Mouse (Mus musculus): ENCODE measurements around the gene Hoxa1. TPM values are rescaled to one million over a fixed set of nuclear protein-coding genes. Genes with fewer than 3 reads are reported as not detected.

The Hoxa1 gene
- total and polyA plus RNA-seq, 2 experiments = 0.18 TPM; not detected in 1

GRCm38 (mm10) chr6:52186500-52186899, 28.4 kb upstream of the Hoxa1 start:
- H3K79me2 ChIP-seq (ENCODE audit: control insufficient read depth, insufficient read depth, low read length) = no peaks in the 10 kb centered on the region
- H3K4me1 ChIP-seq (ENCODE audit: control insufficient read depth, insufficient read depth, low read length) = peaks cover 2% of the 10 kb centered on the region; the same call in 1 of the 2 replicates
- no peak overlapping the region for H3K9ac ChIP-seq (ENCODE audit: low read depth, low read length)
- peaks cover 21% of the 10 kb centered on the region for H3K27me3 ChIP-seq (ENCODE audit: control insufficient read depth, insufficient read depth, low read length)
- TF ChIP-seq POLR2A (IDR thresholded peaks at IDR 0.05; ENCODE audit: extremely low read depth, insufficient read depth, low read length) (no peak), CTCF (IDR thresholded peaks at IDR 0.05; ENCODE audit: low read depth, low read length) (no peak)
- no peak overlapping the region for H3K27ac ChIP-seq (replicated peaks; ENCODE audit: insufficient read depth, low read depth, low read length)
- DNase-seq (ENCODE audit: extremely low read depth, low read depth, low spot score) = no peak
- H3K36me3 ChIP-seq (ENCODE audit: control insufficient read depth, insufficient read depth, low read length) = no peaks in the 10 kb centered on the region
- no peak overlapping the region for H3K4me3 ChIP-seq (ENCODE audit: insufficient read depth, low read depth, low read length)
- WGBS = 40% methylated on average over 1 of the region's 1 CpGs

GRCm38 (mm10) chr6:52185834-52186233, 27.7 kb upstream of the Hoxa1 start:
- WGBS = 40% methylated on average over 3 of the region's 3 CpGs
- H3K79me2 ChIP-seq (ENCODE audit: control insufficient read depth, insufficient read depth, low read length) = no peaks in the 10 kb centered on the region
- peaks cover 2% of the 10 kb centered on the region; the same call in 1 of the 2 replicates for H3K4me1 ChIP-seq (ENCODE audit: control insufficient read depth, insufficient read depth, low read length)
- H3K27ac ChIP-seq (replicated peaks; ENCODE audit: insufficient read depth, low read depth, low read length) = no peak overlapping the region
- DNase-seq (ENCODE audit: extremely low read depth, low read depth, low spot score) = no peak
- H3K27me3 ChIP-seq (ENCODE audit: control insufficient read depth, insufficient read depth, low read length) = peaks cover 19% of the 10 kb centered on the region
- H3K4me3 ChIP-seq (ENCODE audit: insufficient read depth, low read depth, low read length) = no peak overlapping the region
- H3K36me3 ChIP-seq (ENCODE audit: control insufficient read depth, insufficient read depth, low read length) = no peaks in the 10 kb centered on the region
- TF ChIP-seq POLR2A (IDR thresholded peaks at IDR 0.05; ENCODE audit: extremely low read depth, insufficient read depth, low read length) (no peak), CTCF (IDR thresholded peaks at IDR 0.05; ENCODE audit: low read depth, low read length) (no peak)
- H3K9ac ChIP-seq (ENCODE audit: low read depth, low read length) = no peak overlapping the region

DNA sequence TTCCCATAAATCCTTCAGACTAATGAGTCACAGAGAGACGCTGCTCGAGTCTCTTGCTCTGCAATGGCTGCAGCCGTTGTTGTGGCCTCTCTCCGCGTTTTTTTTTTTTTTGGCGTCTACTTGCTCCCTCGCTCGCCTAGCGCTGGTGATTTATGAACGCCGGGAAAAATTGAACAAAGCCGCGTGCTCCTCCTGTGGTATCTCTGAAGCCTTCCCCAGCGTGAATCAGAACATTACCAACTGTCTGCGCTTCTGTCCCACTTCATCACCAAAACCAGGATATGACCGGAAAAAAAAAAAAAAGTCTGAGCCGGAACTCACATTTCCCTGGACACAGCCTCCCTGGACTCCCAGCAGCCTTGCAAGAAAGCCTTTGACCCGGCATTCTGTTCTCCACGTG, 27.1 kb upstream of the Hoxa1 start:
- H3K79me2 ChIP-seq (ENCODE audit: control insufficient read depth, insufficient read depth, low read length) = no peaks in the 10 kb centered on the region
- H3K9ac ChIP-seq (ENCODE audit: low read depth, low read length) = no peak overlapping the region
- no peaks in the 10 kb centered on the region for H3K36me3 ChIP-seq (ENCODE audit: control insufficient read depth, insufficient read depth, low read length)
- no peak overlapping the region for H3K4me3 ChIP-seq (ENCODE audit: insufficient read depth, low read depth, low read length)
- TF ChIP-seq POLR2A (IDR thresholded peaks at IDR 0.05; ENCODE audit: extremely low read depth, insufficient read depth, low read length) (no peak), CTCF (IDR thresholded peaks at IDR 0.05; ENCODE audit: low read depth, low read length) (no peak)
- WGBS = 11% methylated on average over 19 of the region's 19 CpGs
- DNase-seq (ENCODE audit: extremely low read depth, low read depth, low spot score) = no peak
- peaks cover 15% of the 10 kb centered on the region for H3K27me3 ChIP-seq (ENCODE audit: control insufficient read depth, insufficient read depth, low read length)
- peaks cover 2% of the 10 kb centered on the region; the same call in 1 of the 2 replicates for H3K4me1 ChIP-seq (ENCODE audit: control insufficient read depth, insufficient read depth, low read length)
- no peak overlapping the region for H3K27ac ChIP-seq (replicated peaks; ENCODE audit: insufficient read depth, low read depth, low read length)

DNA sequence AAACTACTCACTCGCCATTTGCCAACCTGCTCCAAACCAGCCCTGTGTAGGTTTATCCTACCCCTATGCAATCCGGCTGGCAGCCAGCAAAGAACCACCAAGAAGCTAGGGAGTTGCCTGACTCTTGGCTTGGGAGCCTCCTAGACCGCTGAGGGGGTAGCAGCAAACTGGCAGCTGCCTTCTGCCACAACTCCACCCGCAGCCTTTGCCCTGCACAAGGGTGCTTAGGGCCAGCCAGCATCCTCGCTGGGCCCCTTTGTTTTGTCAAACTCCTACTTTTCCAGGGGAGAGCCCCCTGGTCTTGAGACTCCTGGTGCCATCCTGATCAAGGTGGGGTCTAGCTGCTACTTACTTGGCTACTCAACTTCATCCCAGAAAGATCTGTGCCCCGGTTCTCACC, 26.6 kb upstream of the Hoxa1 start:
- Histone ChIP-seq H3K4me1 (ENCODE audit: control insufficient read depth, insufficient read depth, low read length) (no peaks in the 10 kb centered on the region), H3K27me3 (ENCODE audit: control insufficient read depth, insufficient read depth, low read length) (peaks cover 15% of the 10 kb centered on the region), H3K4me3 (ENCODE audit: insufficient read depth, low read depth, low read length) (no peak overlapping the region), H3K9ac (ENCODE audit: low read depth, low read length) (no peak overlapping the region), H3K79me2 (ENCODE audit: control insufficient read depth, insufficient read depth, low read length) (no peaks in the 10 kb centered on the region), H3K27ac (replicated peaks; ENCODE audit: insufficient read depth, low read depth, low read length) (no peak overlapping the region), H3K36me3 (ENCODE audit: control insufficient read depth, insufficient read depth, low read length) (no peaks in the 10 kb centered on the region)
- no peak for TF ChIP-seq CTCF (IDR thresholded peaks at IDR 0.05; ENCODE audit: low read depth, low read length)
- 43% methylated on average over 6 of the region's 6 CpGs for WGBS
- DNase-seq (ENCODE audit: extremely low read depth, low read depth, low spot score) = no peak

- Histone ChIP-seq H3K4me1 (ENCODE audit: control insufficient read depth, insufficient read depth, low read length) (no peaks in the 10 kb centered on the region), H3K27ac (replicated peaks; ENCODE audit: insufficient read depth, low read depth, low read length) (no peak overlapping the region), H3K79me2 (ENCODE audit: control insufficient read depth, insufficient read depth, low read length) (no peaks in the 10 kb centered on the region), H3K4me3 (ENCODE audit: insufficient read depth, low read depth, low read length) (no peak overlapping the region), H3K36me3 (ENCODE audit: control insufficient read depth, insufficient read depth, low read length) (no peaks in the 10 kb centered on the region), H3K27me3 (ENCODE audit: control insufficient read depth, insufficient read depth, low read length) (peaks cover 18% of the 10 kb centered on the region), H3K9ac (ENCODE audit: low read depth, low read length) (no peak overlapping the region)
- peak; percentile 40 for DNase-seq (ENCODE audit: extremely low read depth, low read depth, low spot score)
- 25% methylated on average over 10 of the region's 10 CpGs for WGBS
- TF ChIP-seq POLR2A (IDR thresholded peaks at IDR 0.05; ENCODE audit: extremely low read depth, insufficient read depth, low read length) = no peak
- no peak for TF ChIP-seq CTCF (IDR thresholded peaks at IDR 0.05; ENCODE audit: low read depth, low read length)
Measured at GRCm38 (mm10) chr6:52183311-52184080, 25.4 kb upstream of the Hoxa1 start.

GRCm38 (mm10) chr6:52182793-52183192, 24.7 kb upstream of the Hoxa1 start:
- Histone ChIP-seq H3K9ac (ENCODE audit: low read depth, low read length) (no peak overlapping the region), H3K27me3 (ENCODE audit: control insufficient read depth, insufficient read depth, low read length) (peaks cover 20% of the 10 kb centered on the region), H3K4me3 (ENCODE audit: insufficient read depth, low read depth, low read length) (no peak overlapping the region), H3K36me3 (ENCODE audit: control insufficient read depth, insufficient read depth, low read length) (no peaks in the 10 kb centered on the region), H3K79me2 (ENCODE audit: control insufficient read depth, insufficient read depth, low read length) (no peaks in the 10 kb centered on the region), H3K4me1 (ENCODE audit: control insufficient read depth, insufficient read depth, low read length) (no peaks in the 10 kb centered on the region), H3K27ac (replicated peaks; ENCODE audit: insufficient read depth, low read depth, low read length) (no peak overlapping the region)
- DNase-seq (ENCODE audit: extremely low read depth, low read depth, low spot score) = no peak
- WGBS = 83% methylated on average over 1 of the region's 1 CpGs
- TF ChIP-seq CTCF (IDR thresholded peaks at IDR 0.05; ENCODE audit: low read depth, low read length) = no peak
- no peak for TF ChIP-seq POLR2A (IDR thresholded peaks at IDR 0.05; ENCODE audit: extremely low read depth, insufficient read depth, low read length)

Measured in liver, adult 2 months (tissue).